Mouse (Mus musculus): ENCODE results near the gene Ntm. TPM values are rescaled to one million over a fixed set of nuclear protein-coding genes. Genes with fewer than 3 reads are reported as not detected.

The Ntm gene
- polyA plus RNA-seq, 2 experiments = 23.9 to 32.4 TPM

DNA sequence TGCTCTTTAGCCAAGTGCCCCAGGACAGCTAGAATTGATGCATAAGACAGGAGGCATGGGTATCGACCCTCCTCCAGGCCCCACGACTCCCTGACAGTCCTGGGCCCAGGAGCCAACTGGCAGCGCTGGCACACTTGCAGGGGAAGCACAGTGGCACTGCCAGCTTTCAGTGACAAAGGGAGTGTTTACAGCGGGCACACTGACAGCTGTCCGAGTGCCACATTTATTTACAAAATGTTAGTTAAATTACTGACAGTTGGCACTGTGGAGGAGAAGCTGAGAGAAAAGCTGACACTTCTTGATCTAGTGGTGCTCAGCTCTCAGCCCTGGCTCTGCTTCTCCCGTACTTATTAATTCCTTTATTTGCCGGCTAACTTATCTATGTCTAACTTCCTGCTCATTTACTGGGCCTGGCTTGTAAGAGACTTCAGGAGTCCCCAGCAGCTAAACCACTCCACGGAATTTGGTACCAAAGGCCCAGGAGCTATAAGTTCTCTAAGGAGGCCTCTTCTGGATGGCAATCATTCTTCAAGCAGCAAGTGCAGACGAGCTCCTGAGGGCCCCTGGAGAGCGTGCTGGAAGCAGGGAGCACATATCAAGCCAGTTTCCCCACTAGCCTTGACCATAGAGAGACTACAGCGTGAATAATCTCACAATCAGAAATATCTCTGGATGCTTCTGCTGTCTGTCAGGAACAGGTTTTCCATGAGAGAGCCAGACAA is 572.0 kb downstream of the Ntm start:
- Histone ChIP-seq H3K4me3 (replicated peaks; ENCODE audit: low read length) (no peak overlapping the region), H3K27me3 (ENCODE audit: control insufficient read depth, insufficient read depth, low read length) (peaks cover 41% of the 10 kb centered on the region), H3K4me2 (replicated peaks; ENCODE audit: low read depth, low read length, severe bottlenecking) (no peak overlapping the region), H3K4me1 (ENCODE audit: control insufficient read depth, insufficient read depth, low read length) (no peaks in the 10 kb centered on the region), H3K9ac (ENCODE audit: low read depth, low read length, severe bottlenecking) (no peak overlapping the region), H3K27ac (replicated peaks; ENCODE audit: low read depth, low read length) (no peak overlapping the region), H3K36me3 (ENCODE audit: control insufficient read depth, insufficient read depth, low read length) (no peaks in the 10 kb centered on the region), H3K9me3 (ENCODE audit: control insufficient read depth, low read length) (no peaks in the 10 kb centered on the region)
- DNase-seq (ENCODE audit: low spot score) (no peak), ATAC-seq (ENCODE audit: low FRiP score, low read depth) (no peak)
- TF ChIP-seq POLR2A (IDR thresholded peaks at IDR 0.05; ENCODE audit: borderline replicate concordance, extremely low read depth, insufficient read depth, insufficient read length) = no peak
- 70% methylated on average over 11 of the region's 11 CpGs for WGBS

DNA sequence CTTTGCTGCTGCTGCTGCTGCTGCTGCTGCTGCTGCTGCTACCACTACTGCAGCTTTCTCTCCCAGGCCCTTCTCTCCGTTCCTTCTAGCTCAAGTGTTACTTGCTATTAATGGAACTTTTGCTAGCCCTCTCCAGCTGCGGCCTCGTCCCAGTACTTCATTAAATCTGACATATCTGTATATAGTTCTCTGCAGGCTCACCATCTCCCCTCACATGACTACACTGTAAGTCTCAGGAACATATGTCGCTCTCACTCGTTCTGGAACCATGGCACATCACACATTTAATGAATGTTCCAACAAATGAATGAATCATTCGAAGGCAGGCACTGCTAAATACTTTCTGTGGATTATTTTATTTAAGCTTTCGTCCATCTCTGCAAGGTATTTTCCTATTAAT is 573.7 kb downstream of the Ntm start:
- WGBS = 72% methylated on average over 7 of the region's 7 CpGs
- Histone ChIP-seq H3K36me3 (ENCODE audit: control insufficient read depth, insufficient read depth, low read length) (no peaks in the 10 kb centered on the region), H3K9ac (ENCODE audit: low read depth, low read length, severe bottlenecking) (no peak overlapping the region), H3K4me2 (replicated peaks; ENCODE audit: low read depth, low read length, severe bottlenecking) (no peak overlapping the region), H3K9me3 (ENCODE audit: control insufficient read depth, low read length) (no peaks in the 10 kb centered on the region), H3K4me1 (ENCODE audit: control insufficient read depth, insufficient read depth, low read length) (no peaks in the 10 kb centered on the region), H3K27ac (replicated peaks; ENCODE audit: low read depth, low read length) (no peak overlapping the region), H3K4me3 (replicated peaks; ENCODE audit: low read length) (no peak overlapping the region), H3K27me3 (ENCODE audit: control insufficient read depth, insufficient read depth, low read length) (peaks cover 44% of the 10 kb centered on the region)
- no peak for TF ChIP-seq POLR2A (IDR thresholded peaks at IDR 0.05; ENCODE audit: borderline replicate concordance, extremely low read depth, insufficient read depth, insufficient read length)
- ATAC-seq (ENCODE audit: low FRiP score, low read depth) (no peak), DNase-seq (ENCODE audit: low spot score) (no peak)

DNA sequence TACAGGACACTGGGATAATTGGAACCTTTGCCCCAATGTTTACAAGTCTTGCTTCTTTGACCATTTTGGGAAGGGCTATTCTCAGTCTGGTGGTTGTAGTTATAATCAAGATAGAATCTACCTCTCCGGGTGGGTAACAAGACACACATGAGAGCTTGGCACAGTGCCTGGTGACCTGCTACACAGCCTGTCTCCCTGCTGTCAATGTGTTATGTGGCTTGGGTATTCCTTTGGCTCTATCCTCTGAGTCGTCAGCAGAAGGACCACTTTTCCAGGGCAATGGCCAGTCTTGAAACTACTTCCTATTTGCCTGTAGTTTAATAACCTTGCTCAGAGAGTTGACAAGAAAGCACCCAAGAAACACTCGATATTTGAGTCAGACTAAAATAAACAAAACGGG is 575.8 kb downstream of the Ntm start:
- H3K4me3 ChIP-seq (replicated peaks; ENCODE audit: low read length) = no peak overlapping the region
- ATAC-seq (ENCODE audit: low FRiP score, low read depth) (no peak), DNase-seq (ENCODE audit: low spot score) (no peak)
- no peaks in the 10 kb centered on the region for H3K36me3 ChIP-seq (ENCODE audit: control insufficient read depth, insufficient read depth, low read length)
- H3K4me2 ChIP-seq (replicated peaks; ENCODE audit: low read depth, low read length, severe bottlenecking) = no peak overlapping the region
- H3K4me1 ChIP-seq (ENCODE audit: control insufficient read depth, insufficient read depth, low read length) = no peaks in the 10 kb centered on the region
- H3K27ac ChIP-seq (replicated peaks; ENCODE audit: low read depth, low read length) = no peak overlapping the region
- no peaks in the 10 kb centered on the region for H3K9me3 ChIP-seq (ENCODE audit: control insufficient read depth, low read length)
- no peak overlapping the region for H3K9ac ChIP-seq (ENCODE audit: low read depth, low read length, severe bottlenecking)
- peaks cover 42% of the 10 kb centered on the region for H3K27me3 ChIP-seq (ENCODE audit: control insufficient read depth, insufficient read depth, low read length)
- 68% methylated on average over 4 of the region's 4 CpGs for WGBS
- TF ChIP-seq POLR2A (IDR thresholded peaks at IDR 0.05; ENCODE audit: borderline replicate concordance, extremely low read depth, insufficient read depth, insufficient read length) = no peak

DNA sequence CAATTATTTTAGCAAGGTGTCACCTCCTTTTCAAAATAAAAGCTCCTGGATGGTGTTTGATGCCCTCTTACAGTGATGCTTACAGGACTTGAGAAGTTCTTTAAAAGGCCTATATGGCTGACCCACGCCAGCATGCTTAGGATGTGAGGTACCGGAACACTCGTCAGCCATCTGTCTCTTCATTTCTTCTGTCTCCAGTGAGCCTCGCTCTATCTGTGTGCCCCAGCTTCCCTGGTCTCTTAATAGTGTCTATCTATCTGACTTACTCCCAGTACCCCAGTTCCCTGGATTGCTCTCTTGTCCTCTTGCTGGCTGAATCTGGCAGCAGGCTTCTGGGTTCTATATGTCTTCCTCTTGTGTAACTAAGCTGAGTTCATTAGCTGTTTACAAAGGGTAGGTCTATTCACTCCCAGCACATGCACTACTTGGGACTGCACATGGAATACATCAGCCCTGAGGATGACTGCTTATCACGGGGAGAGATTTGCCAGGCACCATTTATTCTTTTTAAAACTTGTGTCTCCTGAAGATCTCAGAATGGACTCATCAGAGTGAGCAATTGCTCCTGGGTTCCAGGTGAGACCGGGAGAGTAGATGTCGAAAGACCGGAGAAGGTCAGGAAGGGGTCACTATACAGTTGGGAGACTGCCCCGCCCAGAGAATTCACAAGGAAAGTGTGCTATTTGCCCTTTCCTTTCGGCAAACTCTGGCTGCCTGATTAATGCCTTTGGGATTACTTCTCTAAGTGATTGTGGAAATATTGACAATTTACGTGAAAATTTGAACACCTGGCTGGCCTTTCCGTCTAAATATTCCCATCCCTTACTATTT is 585.6 kb downstream of the Ntm start:
- Histone ChIP-seq H3K9ac (ENCODE audit: low read depth, low read length, severe bottlenecking) (no peak overlapping the region), H3K36me3 (ENCODE audit: control insufficient read depth, insufficient read depth, low read length) (no peaks in the 10 kb centered on the region), H3K27ac (replicated peaks; ENCODE audit: low read depth, low read length) (no peak overlapping the region), H3K4me2 (replicated peaks; ENCODE audit: low read depth, low read length, severe bottlenecking) (no peak overlapping the region), H3K27me3 (ENCODE audit: control insufficient read depth, insufficient read depth, low read length) (peaks cover 5% of the 10 kb centered on the region), H3K9me3 (ENCODE audit: control insufficient read depth, low read length) (no peaks in the 10 kb centered on the region), H3K4me1 (ENCODE audit: control insufficient read depth, insufficient read depth, low read length) (no peaks in the 10 kb centered on the region; the same call in 1 of the 2 replicates), H3K4me3 (replicated peaks; ENCODE audit: low read length) (no peak overlapping the region)
- no peak for ATAC-seq (ENCODE audit: low FRiP score, low read depth)
- 73% methylated on average over 12 of the region's 12 CpGs for WGBS
- DNase-seq (ENCODE audit: low spot score) = no peak
- no peak for TF ChIP-seq POLR2A (IDR thresholded peaks at IDR 0.05; ENCODE audit: borderline replicate concordance, extremely low read depth, insufficient read depth, insufficient read length)

DNA sequence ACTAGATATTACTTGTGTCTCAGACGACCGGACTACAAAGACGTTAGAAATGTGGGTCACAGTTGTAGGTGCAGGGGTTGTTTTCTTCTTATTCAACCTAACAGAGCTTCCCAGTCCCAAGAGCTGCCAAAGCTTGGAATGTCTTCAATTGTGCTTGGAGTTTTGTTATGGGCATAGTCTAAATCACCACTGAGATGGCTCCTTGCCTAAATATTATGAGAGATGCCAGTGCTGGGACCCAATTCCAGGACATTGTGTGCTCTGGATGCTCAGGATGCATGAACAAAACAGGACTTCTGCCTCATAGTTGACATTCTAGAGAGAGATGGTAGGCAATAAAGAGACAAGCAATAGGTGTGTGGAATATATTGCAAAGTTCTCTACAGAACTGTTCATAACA is 591.6 kb downstream of the Ntm start:
- H3K4me3 ChIP-seq (replicated peaks; ENCODE audit: low read length) = no peak overlapping the region
- DNase-seq (ENCODE audit: low spot score) = no peak
- no peak for TF ChIP-seq POLR2A (IDR thresholded peaks at IDR 0.05; ENCODE audit: borderline replicate concordance, extremely low read depth, insufficient read depth, insufficient read length)
- no peaks in the 10 kb centered on the region for H3K4me1 ChIP-seq (ENCODE audit: control insufficient read depth, insufficient read depth, low read length)
- no peak for ATAC-seq (ENCODE audit: low FRiP score, low read depth)
- no peaks in the 10 kb centered on the region for H3K36me3 ChIP-seq (ENCODE audit: control insufficient read depth, insufficient read depth, low read length)
- no peak overlapping the region for H3K27ac ChIP-seq (replicated peaks; ENCODE audit: low read depth, low read length)
- no peaks in the 10 kb centered on the region for H3K9me3 ChIP-seq (ENCODE audit: control insufficient read depth, low read length)
- H3K9ac ChIP-seq (ENCODE audit: low read depth, low read length, severe bottlenecking) = no peak overlapping the region
- 85% methylated on average over 3 of the region's 3 CpGs for WGBS
- H3K4me2 ChIP-seq (replicated peaks; ENCODE audit: low read depth, low read length, severe bottlenecking) = no peak overlapping the region
- no peaks in the 10 kb centered on the region; the same call in 1 of the 2 replicates for H3K27me3 ChIP-seq (ENCODE audit: control insufficient read depth, insufficient read depth, low read length)
